Mouse (Mus musculus): ENCODE data around the gene St3gal3. TPM values are rescaled to one million over a fixed set of nuclear protein-coding genes. Genes with fewer than 3 reads are reported as not detected.

Gene St3gal3
- polyA plus RNA-seq, 1 experiment from 2014 or later = 12.3 TPM

- no peaks in the 10 kb centered on the region for H3K27me3 ChIP-seq
- peaks cover 26% of the 10 kb centered on the region for H3K36me3 ChIP-seq
- H3K4me1 ChIP-seq = peaks cover 30% of the 10 kb centered on the region
- H3K4me2 ChIP-seq (replicated peaks) = peak overlapping the region; percentile 92
- H3K9me3 ChIP-seq = no peaks in the 10 kb centered on the region
- peak overlapping the region; percentile 77; the same call in 1 of the 2 replicates for H3K4me3 ChIP-seq
- no peak for ATAC-seq (replicated peaks)
- H3K27ac ChIP-seq (replicated peaks) = no peak overlapping the region
- 59% methylated on average over 8 of the region's 8 CpGs for WGBS
- H3K9ac ChIP-seq (replicated peaks) = no peak overlapping the region
These were observed 244.0 kb downstream of the St3gal3 start for GRCm38 (mm10) chr4:117890750-117891149.

GRCm38 (mm10) chr4:117890031-117890430, 244.7 kb downstream of the St3gal3 start:
- Histone ChIP-seq H3K9ac (replicated peaks) (no peak overlapping the region), H3K9me3 (no peaks in the 10 kb centered on the region), H3K36me3 (peaks cover 26% of the 10 kb centered on the region), H3K4me3 (no peak overlapping the region), H3K4me2 (replicated peaks) (no peak overlapping the region), H3K4me1 (peaks cover 32% of the 10 kb centered on the region), H3K27ac (replicated peaks) (no peak overlapping the region), H3K27me3 (no peaks in the 10 kb centered on the region)
- WGBS = 91% methylated on average over 14 of the region's 14 CpGs
- ATAC-seq (replicated peaks) = no peak

GRCm38 (mm10) chr4:117889471-117889870, 245.2 kb downstream of the St3gal3 start:
- peaks cover 35% of the 10 kb centered on the region for H3K4me1 ChIP-seq
- H3K36me3 ChIP-seq = peaks cover 27% of the 10 kb centered on the region
- H3K27me3 ChIP-seq = no peaks in the 10 kb centered on the region
- H3K4me3 ChIP-seq = no peak overlapping the region
- ATAC-seq (replicated peaks) = no peak
- WGBS = 94% methylated on average over 15 of the region's 15 CpGs
- no peaks in the 10 kb centered on the region for H3K9me3 ChIP-seq
- no peak overlapping the region for H3K9ac ChIP-seq (replicated peaks)
- no peak overlapping the region for H3K27ac ChIP-seq (replicated peaks)
- H3K4me2 ChIP-seq (replicated peaks) = no peak overlapping the region

- H3K4me3 ChIP-seq = peak overlapping the region; percentile 97; the same call in 1 of the 2 replicates
- H3K4me2 ChIP-seq (replicated peaks) = peak overlapping the region; percentile 91; the same call in 1 of the 2 replicates
- H3K27ac ChIP-seq (replicated peaks) = no peak overlapping the region
- H3K4me1 ChIP-seq = peaks cover 46% of the 10 kb centered on the region
- 77% methylated on average over 2 of the region's 2 CpGs for WGBS
- H3K9ac ChIP-seq (replicated peaks) = no peak overlapping the region
- H3K36me3 ChIP-seq = peaks cover 26% of the 10 kb centered on the region
- H3K27me3 ChIP-seq = no peaks in the 10 kb centered on the region
- no peak for ATAC-seq (replicated peaks)
- H3K9me3 ChIP-seq = no peaks in the 10 kb centered on the region
These were observed 246.8 kb downstream of the St3gal3 start for GRCm38 (mm10) chr4:117887920-117888319.

- WGBS = under 1% methylated on average over 37 of the region's 37 CpGs
- Histone ChIP-seq H3K4me2 (replicated peaks) (peak within 1 kb of the TSS; percentile 91), H3K36me3 (peaks cover 26% of the 10 kb centered on the region), H3K9ac (replicated peaks) (peak within 1 kb of the TSS; percentile 98), H3K27ac (replicated peaks) (peak within 1 kb of the TSS; percentile 65), H3K4me3 (peak within 1 kb of the TSS; percentile 97), H3K27me3 (no peaks in the 10 kb centered on the region), H3K4me1 (peaks cover 50% of the 10 kb centered on the region), H3K9me3 (no peaks in the 10 kb centered on the region)
- ATAC-seq (replicated peaks) = peak; percentile 83
These were observed 247.6 kb downstream of the St3gal3 start, which contains the start of gene Atp6v0b for GRCm38 (mm10) chr4:117887133-117887532. Gene Atp6v0b, minus strand, starts transcription at chr4:117887333.

GRCm38 (mm10) chr4:117886644-117887043, 248.1 kb downstream of the St3gal3 start:
- peak overlapping the region; percentile 98 for H3K9ac ChIP-seq (replicated peaks)
- H3K27ac ChIP-seq (replicated peaks) = peak overlapping the region; percentile 65; the same call in 1 of the 2 replicates
- H3K4me2 ChIP-seq (replicated peaks) = peak overlapping the region; percentile 91
- peaks cover 26% of the 10 kb centered on the region for H3K36me3 ChIP-seq
- WGBS = 2% methylated on average over 24 of the region's 24 CpGs
- no peaks in the 10 kb centered on the region for H3K9me3 ChIP-seq
- H3K4me1 ChIP-seq = peaks cover 53% of the 10 kb centered on the region
- ATAC-seq (replicated peaks) = no peak
- H3K27me3 ChIP-seq = no peaks in the 10 kb centered on the region
- peak overlapping the region; percentile 97 for H3K4me3 ChIP-seq

GRCm38 (mm10) chr4:117885994-117886393, 248.7 kb downstream of the St3gal3 start:
- H3K27me3 ChIP-seq = no peaks in the 10 kb centered on the region
- peak overlapping the region; percentile 97 for H3K4me3 ChIP-seq
- H3K9ac ChIP-seq (replicated peaks) = peak overlapping the region; percentile 98; the same call in 1 of the 2 replicates
- H3K36me3 ChIP-seq = peaks cover 26% of the 10 kb centered on the region
- no peak for ATAC-seq (replicated peaks)
- H3K9me3 ChIP-seq = no peaks in the 10 kb centered on the region
- H3K4me1 ChIP-seq = peaks cover 53% of the 10 kb centered on the region
- H3K27ac ChIP-seq (replicated peaks) = no peak overlapping the region
- 86% methylated on average over 9 of the region's 9 CpGs for WGBS
- H3K4me2 ChIP-seq (replicated peaks) = peak overlapping the region; percentile 91

- 94% methylated on average over 10 of the region's 10 CpGs for WGBS
- no peak overlapping the region for H3K27ac ChIP-seq (replicated peaks)
- no peaks in the 10 kb centered on the region for H3K27me3 ChIP-seq
- H3K4me2 ChIP-seq (replicated peaks) = no peak overlapping the region
- no peak for ATAC-seq (replicated peaks)
- no peak overlapping the region for H3K9ac ChIP-seq (replicated peaks)
- H3K4me1 ChIP-seq = peaks cover 54% of the 10 kb centered on the region
- peaks cover 28% of the 10 kb centered on the region for H3K36me3 ChIP-seq
- H3K9me3 ChIP-seq = no peaks in the 10 kb centered on the region
- no peak overlapping the region for H3K4me3 ChIP-seq
These were observed 249.6 kb downstream of the St3gal3 start for GRCm38 (mm10) chr4:117885093-117885492.

GRCm38 (mm10) chr4:117884146-117884545, 250.6 kb downstream of the St3gal3 start:
- Histone ChIP-seq H3K27me3 (no peaks in the 10 kb centered on the region), H3K27ac (replicated peaks) (no peak overlapping the region), H3K4me3 (peak overlapping the region; percentile 96), H3K4me2 (replicated peaks) (peak overlapping the region; percentile 84), H3K9me3 (no peaks in the 10 kb centered on the region), H3K4me1 (peaks cover 54% of the 10 kb centered on the region), H3K9ac (replicated peaks) (peak overlapping the region; percentile 92; the same call in 1 of the 2 replicates), H3K36me3 (peaks cover 31% of the 10 kb centered on the region)
- no peak for ATAC-seq (replicated peaks)
- WGBS = 93% methylated on average over 1 of the region's 1 CpGs

GRCm38 (mm10) chr4:117882701-117883691, 251.7 kb downstream of the St3gal3 start, which contains the start of gene B4galt2:
Gene B4galt2, minus strand, starts transcription at chr4:117883487.
- H3K9ac ChIP-seq (replicated peaks) = peak within 1 kb of the TSS; percentile 92
- H3K27me3 ChIP-seq = no peaks in the 10 kb centered on the region
- peaks cover 54% of the 10 kb centered on the region for H3K4me1 ChIP-seq
- H3K4me3 ChIP-seq = peak within 1 kb of the TSS; percentile 96
- ATAC-seq (replicated peaks) = peak; percentile 39
- under 1% methylated on average over 98 of the region's 103 CpGs for WGBS
- peak within 1 kb of the TSS; percentile 84 for H3K4me2 ChIP-seq (replicated peaks)
- H3K36me3 ChIP-seq = peaks cover 36% of the 10 kb centered on the region
- peak within 1 kb of the TSS; percentile 86 for H3K27ac ChIP-seq (replicated peaks)
- no peaks in the 10 kb centered on the region for H3K9me3 ChIP-seq
